Mouse (Mus musculus) midbrain, embryonic 16.5 days (tissue): ENCODE measurements around the gene 3110082I17Rik. TPM values are rescaled to one million over a fixed set of nuclear protein-coding genes. Genes with fewer than 3 reads are reported as not detected.

ENCODE experiments used
- ATAC-seq: fragments of 200-750 bp; cut with Nextera tagmentation; 2 replicates; pipeline ENCODE4 v1.8.0; 2017; ENCODE audit warnings: moderate TSS enrichment
- H3K27ac ChIP-seq: fragments of 300-500 bp; sonication (generic); 2 replicates; pipeline ENCODE4 v1.5.1; 2014; ENCODE audit warnings: mild to moderate bottlenecking, low read length, mixed read lengths
- H3K27me3 ChIP-seq: fragments of 300-500 bp; sonication (generic); 2 replicates; pipeline ENCODE4 v1.6.1; 2014; ENCODE audit warnings: low read depth, low read length, mixed read lengths; ENCODE audit not compliant: control insufficient read depth, insufficient read depth
- H3K36me3 ChIP-seq: fragments of 300-500 bp; sonication (generic); 2 replicates; pipeline ENCODE4 v1.6.1; 2014; ENCODE audit warnings: mild to moderate bottlenecking, low read length, moderate library complexity, mixed read lengths; ENCODE audit not compliant: control insufficient read depth, insufficient read depth
- H3K4me1 ChIP-seq: fragments of 300-500 bp; sonication (generic); 2 replicates; pipeline ENCODE4 v1.6.1; 2014; ENCODE audit warnings: mild to moderate bottlenecking, low read length, mixed read lengths; ENCODE audit not compliant: control insufficient read depth, insufficient read depth
- H3K4me2 ChIP-seq: fragments of 300-500 bp; sonication (generic); 2 replicates; pipeline ENCODE4 v1.6.1; 2014; ENCODE audit warnings: mild to moderate bottlenecking, low read length, mixed read lengths
- H3K4me3 ChIP-seq: fragments of 300-500 bp; sonication (generic); 2 replicates; pipeline ENCODE4 v1.5.1; 2014; ENCODE audit warnings: low read depth, mild to moderate bottlenecking, low read length, moderate library complexity, mixed read lengths
- H3K9ac ChIP-seq: fragments of 300-500 bp; sonication (generic); 2 replicates; pipeline ENCODE4 v1.6.1; 2014; ENCODE audit warnings: low read depth, low read length, mixed read lengths
- H3K9me3 ChIP-seq: fragments of 300-500 bp; sonication (generic); replicated peaks from 2 replicates; pipeline ENCODE4 v1.6.1; 2014; ENCODE audit warnings: mild to moderate bottlenecking, low read length, mixed read lengths; ENCODE audit not compliant: control insufficient read depth, poor library complexity, severe bottlenecking
- WGBS: fragments of 180-500 bp; shearing (Covaris S2); extraction: QIAGEN DNeasy Blood & Tissue Kit; methylation state at CpG from one replicate; pipeline ENCODE4 v1.1.7; 2014; 5-methylcytosine and 5-hydroxymethylcytosine counted together
- polyA plus RNA-seq: library from polyadenylated mRNA; unstranded; fragments of >200 nt; fragmentation: Nextera tagmentation; extraction: Ambion mirVana; gene quantifications from 2 replicates; pipeline ENCODE4 v1.2.1, GENCODE M21; 2015

The 3110082I17Rik gene
- polyA plus RNA-seq, 1 experiment from 2014 or later: 17.7 TPM

- Histone ChIP-seq H3K4me3 (no peak overlapping the region), H3K4me1 (peaks cover 15% of the 10 kb centered on the region), H3K27me3 (peaks cover 8% of the 10 kb centered on the region; the same call in 1 of the 2 replicates), H3K27ac (no peak overlapping the region), H3K4me2 (no peak overlapping the region), H3K36me3 (no peaks in the 10 kb centered on the region), H3K9ac (no peak overlapping the region), H3K9me3 (no peaks in the 10 kb centered on the region)
- ATAC-seq: no peak
- WGBS: 76% methylated on average over 7 of the region's 7 CpGs
These were observed 133.2 kb downstream of the 3110082I17Rik start for GRCm38 (mm10) chr5:139326986-139327633.

GRCm38 (mm10) chr5:139326111-139326696, 134.1 kb downstream of the 3110082I17Rik start:
- Histone ChIP-seq H3K4me1 (peaks cover 15% of the 10 kb centered on the region), H3K9ac (no peak overlapping the region), H3K27me3 (peaks cover 8% of the 10 kb centered on the region; the same call in 1 of the 2 replicates), H3K27ac (peak overlapping the region; percentile 78; the same call in 1 of the 2 replicates), H3K9me3 (no peaks in the 10 kb centered on the region), H3K4me3 (no peak overlapping the region), H3K36me3 (no peaks in the 10 kb centered on the region), H3K4me2 (peak overlapping the region; percentile 69)
- WGBS: 60% methylated on average over 13 of the region's 13 CpGs
- no peak for ATAC-seq

GRCm38 (mm10) chr5:139325395-139325966, 134.8 kb downstream of the 3110082I17Rik start, which contains the start of gene Adap1:
Gene Adap1, minus strand, starts transcription at chr5:139325622.
- ATAC-seq: peak; percentile 82
- Histone ChIP-seq H3K27me3 (peaks cover 8% of the 10 kb centered on the region; the same call in 1 of the 2 replicates), H3K36me3 (no peaks in the 10 kb centered on the region), H3K9ac (peak within 1 kb of the TSS; percentile 91), H3K4me3 (peak within 1 kb of the TSS; percentile 80), H3K9me3 (no peaks in the 10 kb centered on the region), H3K4me2 (peak within 1 kb of the TSS; percentile 69), H3K4me1 (peaks cover 15% of the 10 kb centered on the region), H3K27ac (peak within 1 kb of the TSS; percentile 78)
- 2% methylated on average over 55 of the region's 61 CpGs for WGBS

GRCm38 (mm10) chr5:139324691-139325394, 135.5 kb downstream of the 3110082I17Rik start:
- no peaks in the 10 kb centered on the region for H3K9me3 ChIP-seq
- H3K36me3 ChIP-seq: no peaks in the 10 kb centered on the region
- H3K27me3 ChIP-seq: peaks cover 8% of the 10 kb centered on the region; the same call in 1 of the 2 replicates
- peak overlapping the region; percentile 69 for H3K4me2 ChIP-seq
- H3K4me1 ChIP-seq: peaks cover 15% of the 10 kb centered on the region
- peak overlapping the region; percentile 78 for H3K27ac ChIP-seq
- H3K4me3 ChIP-seq: peak overlapping the region; percentile 80
- WGBS: 2% methylated on average over 57 of the region's 62 CpGs
- H3K9ac ChIP-seq: peak overlapping the region; percentile 91
- ATAC-seq: peak; percentile 55

GRCm38 (mm10) chr5:139324045-139324491, 136.3 kb downstream of the 3110082I17Rik start:
- H3K9ac ChIP-seq: peak overlapping the region; percentile 91
- peak overlapping the region; percentile 78 for H3K27ac ChIP-seq
- H3K9me3 ChIP-seq: no peaks in the 10 kb centered on the region
- H3K4me3 ChIP-seq: peak overlapping the region; percentile 80
- ATAC-seq: no peak
- H3K27me3 ChIP-seq: peaks cover 8% of the 10 kb centered on the region; the same call in 1 of the 2 replicates
- H3K4me1 ChIP-seq: peaks cover 15% of the 10 kb centered on the region
- peak overlapping the region; percentile 69 for H3K4me2 ChIP-seq
- WGBS: 49% methylated on average over 5 of the region's 5 CpGs
- H3K36me3 ChIP-seq: no peaks in the 10 kb centered on the region

- peak overlapping the region; percentile 69 for H3K4me2 ChIP-seq
- H3K9ac ChIP-seq: peak overlapping the region; percentile 91
- H3K4me1 ChIP-seq: peaks cover 15% of the 10 kb centered on the region
- ATAC-seq: no peak
- H3K27ac ChIP-seq: no peak overlapping the region
- 79% methylated on average over 9 of the region's 9 CpGs for WGBS
- peaks cover 8% of the 10 kb centered on the region; the same call in 1 of the 2 replicates for H3K27me3 ChIP-seq
- H3K36me3 ChIP-seq: no peaks in the 10 kb centered on the region
- H3K9me3 ChIP-seq: no peaks in the 10 kb centered on the region
- H3K4me3 ChIP-seq: peak overlapping the region; percentile 80; the same call in 1 of the 2 replicates
These were observed 136.9 kb downstream of the 3110082I17Rik start for GRCm38 (mm10) chr5:139323260-139323924.

GRCm38 (mm10) chr5:139321331-139321730, 139.0 kb downstream of the 3110082I17Rik start:
- H3K9me3 ChIP-seq: no peaks in the 10 kb centered on the region
- no peak overlapping the region for H3K4me3 ChIP-seq
- H3K9ac ChIP-seq: no peak overlapping the region
- H3K27ac ChIP-seq: no peak overlapping the region
- WGBS: 85% methylated on average over 6 of the region's 6 CpGs
- H3K27me3 ChIP-seq: peaks cover 8% of the 10 kb centered on the region; the same call in 1 of the 2 replicates
- no peak for ATAC-seq
- H3K36me3 ChIP-seq: no peaks in the 10 kb centered on the region
- H3K4me2 ChIP-seq: no peak overlapping the region
- peaks cover 15% of the 10 kb centered on the region for H3K4me1 ChIP-seq

- Histone ChIP-seq H3K4me1 (peaks cover 12% of the 10 kb centered on the region), H3K4me3 (no peak overlapping the region), H3K9me3 (no peaks in the 10 kb centered on the region), H3K36me3 (no peaks in the 10 kb centered on the region), H3K9ac (no peak overlapping the region), H3K27ac (no peak overlapping the region), H3K4me2 (no peak overlapping the region), H3K27me3 (peaks cover 5% of the 10 kb centered on the region; the same call in 1 of the 2 replicates)
- ATAC-seq: no peak
- 79% methylated on average over 7 of the region's 7 CpGs for WGBS
These were observed 139.9 kb downstream of the 3110082I17Rik start for GRCm38 (mm10) chr5:139320424-139320823.
